Comparison of ENCODE assay signal across 24 mouse cellular contexts in genomic region chr6:80286968-80287367, GRCm38 (mm10).
DNase-seq lines count a peak whose midpoint lies in the region; ATAC-seq and TF ChIP-seq lines count a peak whose summit lies in the region.
"Had no signal": no experiment of that assay in that cellular context is flagged by ENCODE, and none has a peak within 500 bp of the region (broad histone marks: within the 10 kb centered on the region; RNA-seq: fewer than 3 reads in every experiment).

No protein-coding gene starts in this region.

- H3K27me3 ChIP-seq in forebrain, embryonic 14.5 days (replicated peaks; ENCODE audit: control insufficient read depth, insufficient read depth, low read length): no peaks in the 10 kb centered on the region
- H3K27me3 ChIP-seq in forebrain, postnatal 0 days (ENCODE audit: insufficient read depth, low read length): no peaks in the 10 kb centered on the region
- H3K27me3 ChIP-seq in lung, embryonic 14.5 days (ENCODE audit: insufficient read depth, low read length): no peaks in the 10 kb centered on the region
- H3K27me3 ChIP-seq: embryonic facial prominence, embryonic 13.5 days; heart, embryonic 12.5 days; hindbrain, embryonic 15.5 days; Patski; stomach, embryonic 15.5 days had no signal

- WGBS in forebrain, embryonic 14.5 days: 86% methylated on average over 1 of the region's 1 CpGs
- WGBS in forebrain, postnatal 0 days: 96% methylated on average over 1 of the region's 1 CpGs
- 97% methylated on average over 1 of the region's 1 CpGs for WGBS in lung, embryonic 14.5 days

- no peaks in the 10 kb centered on the region for H3K9me3 ChIP-seq in forebrain, embryonic 14.5 days (replicated peaks; ENCODE audit: control insufficient read depth, low read length)
- no peaks in the 10 kb centered on the region for H3K9me3 ChIP-seq in forebrain, postnatal 0 days (ENCODE audit: low read length)
- no peaks in the 10 kb centered on the region for H3K9me3 ChIP-seq in lung, embryonic 14.5 days (ENCODE audit: low read depth, low read length)
- H3K9me3 ChIP-seq: embryonic facial prominence, embryonic 13.5 days; heart, embryonic 12.5 days; hindbrain, embryonic 15.5 days; limb, embryonic 10.5 days; midbrain, embryonic 10.5 days; stomach, embryonic 15.5 days had no signal

- DNase-seq in forebrain, embryonic 14.5 days (ENCODE audit: low spot score): peak; percentile 7
- DNase-seq in forebrain, postnatal 0 days: no peak
- DNase-seq in lung, embryonic 14.5 days: no peak
- no peak for DNase-seq in lung, postnatal 25 days (ENCODE audit: low spot score)
- DNase-seq in adrenal gland, adult 8-10 months: no peak
- DNase-seq in gastrocnemius, postnatal 36 days: no peak
- DNase-seq: adrenal gland, postnatal 14 days; cerebellum, adult 18-20 months; gastrocnemius, adult 2 months; heart, postnatal 14 days; kidney, adult 18-20 months; kidney, postnatal 14 days; lung, adult 18-20 months; lung, postnatal 36 days; retina, postnatal 1 day had no signal

- no peaks in the 10 kb centered on the region for H3K4me1 ChIP-seq in forebrain, embryonic 14.5 days (ENCODE audit: control insufficient read depth, insufficient read depth, low read length)
- no peaks in the 10 kb centered on the region for H3K4me1 ChIP-seq in forebrain, postnatal 0 days (ENCODE audit: insufficient read depth)
- no peaks in the 10 kb centered on the region for H3K4me1 ChIP-seq in lung, embryonic 14.5 days (ENCODE audit: insufficient read depth)
- H3K4me1 ChIP-seq: embryonic facial prominence, embryonic 13.5 days; heart, embryonic 12.5 days; hindbrain, embryonic 15.5 days; limb, embryonic 10.5 days; midbrain, embryonic 10.5 days; stomach, embryonic 15.5 days had no signal

- no peak for TF ChIP-seq CTCF in forebrain, postnatal 0 days (IDR thresholded peaks at IDR 0.05; ENCODE audit: low read depth)
- 0 out of 2 replicates have a peak, but pooled peaks have one; percentile 14 for TF ChIP-seq CTCF in lung, embryonic 14.5 days (IDR thresholded peaks at IDR 0.05; ENCODE audit: low read depth)

- H3K4me3 ChIP-seq in forebrain, embryonic 14.5 days (ENCODE audit: low read depth, low read length): no peak overlapping the region
- no peak overlapping the region for H3K4me3 ChIP-seq in forebrain, postnatal 0 days (ENCODE audit: low read depth, low read length)
- no peak overlapping the region for H3K4me3 ChIP-seq in lung, embryonic 14.5 days (ENCODE audit: low read depth, low read length)
- H3K4me3 ChIP-seq: embryonic facial prominence, embryonic 13.5 days; gastrocnemius, adult 2 months; heart, embryonic 12.5 days; hindbrain, embryonic 15.5 days; limb, embryonic 10.5 days; midbrain, embryonic 10.5 days; stomach, embryonic 15.5 days had no signal

- ATAC-seq in forebrain, embryonic 14.5 days: no peak
- no peak for ATAC-seq in forebrain, postnatal 0 days
- ATAC-seq in lung, embryonic 14.5 days (ENCODE audit: insufficient read depth): no peak
- ATAC-seq in common myeloid progenitor, adult 5-6 weeks (replicated peaks; ENCODE audit: low read depth, poor library complexity, severe bottlenecking): peak; percentile 71
- ATAC-seq: forebrain, embryonic 16.5 days; Patski had no signal

- intact Hi-C loops in gastrocnemius, postnatal 36 days (cut with DNase I): no loop called here

- no peak overlapping the region for H3K9ac ChIP-seq in forebrain, embryonic 14.5 days (ENCODE audit: low read length)
- H3K9ac ChIP-seq in forebrain, postnatal 0 days: no peak overlapping the region
- no peak overlapping the region for H3K9ac ChIP-seq in lung, embryonic 14.5 days
- H3K9ac ChIP-seq: embryonic facial prominence, embryonic 13.5 days; heart, embryonic 12.5 days; hindbrain, embryonic 15.5 days; stomach, embryonic 15.5 days had no signal

- no peaks in the 10 kb centered on the region for H3K36me3 ChIP-seq in forebrain, embryonic 14.5 days (ENCODE audit: control insufficient read depth, insufficient read depth, low read length)
- no peaks in the 10 kb centered on the region for H3K36me3 ChIP-seq in forebrain, postnatal 0 days (ENCODE audit: insufficient read depth)
- H3K36me3 ChIP-seq in lung, embryonic 14.5 days (ENCODE audit: insufficient read depth): no peaks in the 10 kb centered on the region
- H3K36me3 ChIP-seq: embryonic facial prominence, embryonic 13.5 days; heart, embryonic 12.5 days; hindbrain, embryonic 15.5 days; limb, embryonic 10.5 days; midbrain, embryonic 10.5 days; stomach, embryonic 15.5 days had no signal

- H3K4me2 ChIP-seq in forebrain, embryonic 14.5 days (ENCODE audit: low read length): no peak overlapping the region
- no peak overlapping the region for H3K4me2 ChIP-seq in forebrain, postnatal 0 days (ENCODE audit: low read depth)
- H3K4me2 ChIP-seq in lung, embryonic 14.5 days: no peak overlapping the region
- H3K4me2 ChIP-seq: embryonic facial prominence, embryonic 13.5 days; heart, embryonic 12.5 days; hindbrain, embryonic 15.5 days; stomach, embryonic 15.5 days had no signal

- H3K27ac ChIP-seq in forebrain, embryonic 14.5 days (ENCODE audit: low read depth, low read length): no peak overlapping the region
- no peak overlapping the region for H3K27ac ChIP-seq in forebrain, postnatal 0 days (ENCODE audit: low read depth, low read length)
- no peak overlapping the region for H3K27ac ChIP-seq in lung, embryonic 14.5 days (ENCODE audit: low read depth)
- H3K27ac ChIP-seq: embryonic facial prominence, embryonic 13.5 days; gastrocnemius, adult 2 months; hindbrain, embryonic 15.5 days; limb, embryonic 10.5 days; midbrain, embryonic 10.5 days; stomach, embryonic 15.5 days had no signal
